Mouse (Mus musculus): Measurements from ENCODE around the gene Apoa2. TPM values are rescaled to one million over a fixed set of nuclear protein-coding genes. Genes with fewer than 3 reads are reported as not detected.

The Apoa2 gene
- total RNA-seq, 1 experiment from 2014 or later: 2.1 TPM

- DNase-seq: no peak
These were observed 34.1 kb downstream of the Apoa2 start for GRCm38 (mm10) chr1:171258921-171259320.

- no peak for DNase-seq
These were observed 35.5 kb downstream of the Apoa2 start for GRCm38 (mm10) chr1:171260316-171260715.

GRCm38 (mm10) chr1:171262594-171263130, 37.8 kb downstream of the Apoa2 start:
- DNase-seq: no peak

GRCm38 (mm10) chr1:171263185-171263611, 38.3 kb downstream of the Apoa2 start:
- no peak for DNase-seq

GRCm38 (mm10) chr1:171263666-171264461, 39.0 kb downstream of the Apoa2 start:
- no peak for DNase-seq

GRCm38 (mm10) chr1:171265971-171266744, 41.3 kb downstream of the Apoa2 start:
- no peak for DNase-seq

- DNase-seq: no peak
These were observed 43.5 kb downstream of the Apoa2 start for GRCm38 (mm10) chr1:171268341-171268740.

- DNase-seq: peak; percentile 98
These were observed 45.2 kb downstream of the Apoa2 start, which contains the start of gene B4galt3 for GRCm38 (mm10) chr1:171269848-171270572. Gene B4galt3, plus strand, starts transcription at chr1:171270328.

GRCm38 (mm10) chr1:171270573-171270900, 45.7 kb downstream of the Apoa2 start:
- no peak for DNase-seq

- DNase-seq: no peak
These were observed 46.3 kb downstream of the Apoa2 start for GRCm38 (mm10) chr1:171271196-171271595.

- no peak for DNase-seq
These were observed 46.8 kb downstream of the Apoa2 start for GRCm38 (mm10) chr1:171271622-171272021.

- DNase-seq: no peak
These were observed 47.2 kb downstream of the Apoa2 start for GRCm38 (mm10) chr1:171272086-171272485.

- no peak for DNase-seq
These were observed 49.3 kb downstream of the Apoa2 start for GRCm38 (mm10) chr1:171274171-171274570.

GRCm38 (mm10) chr1:171275144-171275734, 50.4 kb downstream of the Apoa2 start:
- DNase-seq: no peak

Other genes with a start within 250 kb of the Apoa2 start
- 1.5 and 2.6 TPM in 2 replicates for gene Fcgr2b, start 248.5 kb upstream of the Apoa2 start, total RNA-seq (2021)
- 0.76 and 1.6 TPM in 2 replicates for gene Fcgr4, start 206.1 kb upstream of the Apoa2 start, total RNA-seq (2021)
- 5.5 and 7.4 TPM in 2 replicates for gene Fcgr3, start 160.1 kb upstream of the Apoa2 start, total RNA-seq (2021)
- gene Cfap126, start 111.1 kb upstream of the Apoa2 start, total RNA-seq (2021): 2.3 and 4.5 TPM in 2 replicates
- gene Sdhc, start 74.5 kb upstream of the Apoa2 start, total RNA-seq (2021): 372 and 386 TPM in 2 replicates
- gene Mpz, start 74.3 kb upstream of the Apoa2 start, total RNA-seq (2021): 0.88 and 2.9 TPM in 2 replicates
- gene Pcp4l1, start 28.8 kb upstream of the Apoa2 start, total RNA-seq (2021): 36.1 and 37.7 TPM in 2 replicates
- gene Nr1i3, start 11.1 kb upstream of the Apoa2 start, total RNA-seq (2021): 3.0 TPM in 1 of 2 replicates, not detected in the other
- gene Tomm40l, start 2.5 kb upstream of the Apoa2 start, total RNA-seq (2021): 32.9 and 43.7 TPM in 2 replicates
- 11.1 and 13.7 TPM in 2 replicates for gene Fcer1g, start 9.3 kb downstream of the Apoa2 start, total RNA-seq (2021)
- 0.62 and 0.67 TPM in 2 replicates for gene Adamts4, start 25.4 kb downstream of the Apoa2 start, total RNA-seq (2021)
- gene Ndufs2, start 26.3 kb downstream of the Apoa2 start, total RNA-seq (2021): 565 and 662 TPM in 2 replicates
- gene B4galt3, start 45.3 kb downstream of the Apoa2 start, total RNA-seq (2021): 36.9 and 38.1 TPM in 2 replicates
- 41.6 and 54.7 TPM in 2 replicates for gene Ppox, start 56.1 kb downstream of the Apoa2 start, total RNA-seq (2021)
- 47.8 and 50.5 TPM in 2 replicates for gene Usp21, start 62.9 kb downstream of the Apoa2 start, total RNA-seq (2021)
- 132 and 151 TPM in 2 replicates for gene Ufc1, start 70.0 kb downstream of the Apoa2 start, total RNA-seq (2021)
- gene Dedd, start 104.1 kb downstream of the Apoa2 start, total RNA-seq (2021): 35.9 and 36.5 TPM in 2 replicates
- gene Nit1, start 120.6 kb downstream of the Apoa2 start, total RNA-seq (2021): 83.2 and 86.9 TPM in 2 replicates
- 140 and 145 TPM in 2 replicates for gene Pfdn2, start 120.6 kb downstream of the Apoa2 start, total RNA-seq (2021)
- gene Klhdc9, start 135.7 kb downstream of the Apoa2 start, total RNA-seq (2021): 1.4 and 4.9 TPM in 2 replicates
- gene Nectin4, start 145.0 kb downstream of the Apoa2 start, total RNA-seq (2021): 0.12 TPM in 1 of 2 replicates, not detected in the other
- gene Arhgap30, start 163.9 kb downstream of the Apoa2 start, total RNA-seq (2021): 1.8 and 2.2 TPM in 2 replicates
- gene Usf1, start 186.3 kb downstream of the Apoa2 start, total RNA-seq (2021): 62.9 and 95.1 TPM in 2 replicates
- gene Tstd1, start 193.8 kb downstream of the Apoa2 start, total RNA-seq (2021): 5.2 and 6.3 TPM in 2 replicates
- 40.1 and 59.7 TPM in 2 replicates for gene F11r, start 212.5 kb downstream of the Apoa2 start, total RNA-seq (2021)